Mouse (Mus musculus): ENCODE measurements around the gene H2afz. TPM values are rescaled to one million over a fixed set of nuclear protein-coding genes. Genes with fewer than 3 reads are reported as not detected.

H2afz gene
- total RNA-seq, 2 experiments from 2014 or later, result 915 to 1,513 TPM

DNA sequence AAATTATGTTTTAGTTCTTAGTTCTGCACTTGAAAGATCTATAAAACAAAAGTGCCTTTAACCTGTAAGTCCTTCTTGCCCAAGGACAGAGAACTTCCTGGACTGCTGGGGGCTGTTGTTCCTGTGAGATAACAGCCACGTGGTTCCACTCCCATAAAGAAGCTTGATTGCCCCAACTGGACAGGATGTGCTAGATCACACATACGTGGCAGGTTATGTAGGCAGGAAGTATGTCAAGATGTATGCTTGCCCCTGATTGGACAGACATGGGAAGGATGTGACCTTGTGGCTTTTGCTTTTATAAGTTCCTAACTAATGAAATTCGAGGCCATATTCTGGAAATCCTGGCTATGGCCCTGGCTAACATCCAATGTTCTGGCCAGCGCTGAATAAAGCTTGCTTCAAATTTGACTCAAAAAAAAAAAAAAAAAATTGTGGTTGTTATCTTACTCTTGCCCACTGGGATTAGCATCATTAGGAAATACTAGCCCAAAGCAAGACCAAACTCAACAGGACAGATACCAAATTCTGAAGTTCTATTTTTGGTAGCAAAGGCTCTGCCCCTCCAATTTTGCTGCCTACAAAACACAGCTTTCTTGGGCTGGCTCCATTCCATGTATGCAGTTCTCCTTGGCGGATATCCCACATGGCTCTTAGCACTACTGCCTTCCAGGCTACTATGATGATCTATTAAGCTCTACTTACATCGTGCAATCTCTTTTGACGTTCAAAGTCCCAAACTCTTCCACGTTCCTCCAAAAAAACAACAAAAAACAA is 3.7 kb upstream of the H2afz start:
- ATAC-seq (replicated peaks; ENCODE audit: low FRiP score, low TSS enrichment, poor library complexity, severe bottlenecking), result no peak

DNA sequence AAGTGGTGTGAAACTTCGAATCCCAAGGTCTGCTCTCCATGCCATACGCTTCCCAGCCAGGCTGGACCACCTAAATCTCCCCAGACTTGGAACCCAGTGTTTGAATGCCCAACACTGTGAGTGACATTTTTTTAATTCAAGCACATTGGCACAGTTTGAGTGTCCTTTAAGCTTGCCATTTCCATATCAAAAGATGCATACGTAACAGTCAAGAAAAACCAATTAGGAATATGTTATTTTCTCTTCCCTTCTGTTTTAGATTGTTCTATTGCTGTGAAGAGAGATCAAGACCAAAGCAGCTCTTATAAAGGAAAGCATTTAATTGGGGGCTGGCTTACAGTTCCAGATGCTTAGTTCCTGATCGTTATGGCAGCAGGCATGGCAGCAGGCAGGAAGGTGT is 2.9 kb upstream of the H2afz start:
- no peak for ATAC-seq (replicated peaks; ENCODE audit: low FRiP score, low TSS enrichment, poor library complexity, severe bottlenecking)

- no peak for ATAC-seq (replicated peaks; ENCODE audit: low FRiP score, low TSS enrichment, poor library complexity, severe bottlenecking)
These were observed 1.7 kb upstream of the H2afz start for GRCm38 (mm10) chr3:137862600-137862999.

- no peak for ATAC-seq (replicated peaks; ENCODE audit: low FRiP score, low TSS enrichment, poor library complexity, severe bottlenecking)
These were observed 760 bp upstream of the H2afz start for GRCm38 (mm10) chr3:137863330-137864123.

- peak; percentile 51 for ATAC-seq (replicated peaks; ENCODE audit: low FRiP score, low TSS enrichment, poor library complexity, severe bottlenecking)
These were observed 998 bp downstream of the H2afz start for GRCm38 (mm10) chr3:137864988-137865982.

DNA sequence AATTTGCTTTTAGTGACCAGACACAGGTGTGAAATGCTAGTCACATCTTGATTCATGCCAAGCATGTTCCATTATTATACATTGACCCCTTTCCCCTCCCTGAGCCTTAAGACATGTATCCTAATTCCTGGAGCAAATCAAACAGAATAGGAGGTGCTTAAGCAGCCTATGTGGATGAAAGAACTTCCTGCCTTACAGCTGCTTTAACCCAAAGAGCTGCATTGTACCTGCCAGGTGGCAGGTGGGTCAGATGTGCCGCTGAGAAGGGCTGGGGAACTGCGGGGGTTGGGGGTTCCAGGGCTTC is 2.8 kb downstream of the H2afz start:
- no peak for ATAC-seq (replicated peaks; ENCODE audit: low FRiP score, low TSS enrichment, poor library complexity, severe bottlenecking)

GRCm38 (mm10) chr3:137867437-137868093 is 3.3 kb downstream of the H2afz start, which contains the start of gene Dnajb14:
Gene Dnajb14 (plus strand): TSS chr3:137867675.
- ATAC-seq (replicated peaks; ENCODE audit: low FRiP score, low TSS enrichment, poor library complexity, severe bottlenecking), result peak; percentile 2; the same call in 1 of the 2 replicates

DNA sequence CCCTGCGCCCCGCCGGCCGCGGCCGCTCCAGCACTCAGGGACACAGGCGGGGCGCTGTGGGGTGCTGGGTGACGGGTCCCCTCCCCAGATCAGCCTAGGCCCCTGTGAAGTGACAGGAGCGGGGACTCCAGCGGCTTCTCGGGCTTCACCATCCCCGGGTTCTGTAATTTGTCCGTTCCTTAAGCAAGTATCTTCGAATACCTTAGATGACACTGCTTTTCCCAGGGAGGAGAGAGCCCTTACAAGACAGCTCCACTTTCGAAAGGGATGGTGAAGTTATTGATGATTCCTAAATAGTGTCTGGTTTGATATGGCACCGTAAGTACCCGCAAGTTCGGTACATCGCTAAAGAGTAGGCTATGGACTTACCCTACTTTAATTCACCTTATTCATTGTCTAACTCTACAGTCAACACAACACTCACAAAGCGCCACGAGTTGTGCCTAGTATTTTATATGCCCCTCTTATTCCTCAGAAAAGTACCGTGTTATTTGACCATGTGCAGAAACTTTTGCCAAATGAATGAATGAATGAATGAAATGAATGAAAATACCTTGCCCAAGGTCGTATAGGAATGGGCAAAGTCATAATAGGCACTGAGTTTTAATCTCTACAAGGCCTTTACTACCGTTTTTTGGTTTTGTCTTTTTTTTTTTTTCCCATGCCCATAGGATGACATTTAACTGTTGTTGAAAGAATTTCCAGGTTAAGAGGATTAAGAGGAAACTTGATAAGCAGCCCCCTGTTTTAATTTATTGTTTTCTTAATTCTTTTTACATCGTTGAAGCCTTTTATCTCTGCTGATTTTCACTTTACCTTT is 4.0 kb downstream of the H2afz start:
- no peak for ATAC-seq (replicated peaks; ENCODE audit: low FRiP score, low TSS enrichment, poor library complexity, severe bottlenecking)

- no peak for ATAC-seq (replicated peaks; ENCODE audit: low FRiP score, low TSS enrichment, poor library complexity, severe bottlenecking)
These were observed 5.1 kb downstream of the H2afz start for GRCm38 (mm10) chr3:137869395-137869794.

GRCm38 (mm10) chr3:137879313-137879712 is 15.0 kb downstream of the H2afz start:
- ATAC-seq (replicated peaks; ENCODE audit: low FRiP score, low TSS enrichment, poor library complexity, severe bottlenecking), result peak; percentile 61; the same call in 1 of the 2 replicates

DNA sequence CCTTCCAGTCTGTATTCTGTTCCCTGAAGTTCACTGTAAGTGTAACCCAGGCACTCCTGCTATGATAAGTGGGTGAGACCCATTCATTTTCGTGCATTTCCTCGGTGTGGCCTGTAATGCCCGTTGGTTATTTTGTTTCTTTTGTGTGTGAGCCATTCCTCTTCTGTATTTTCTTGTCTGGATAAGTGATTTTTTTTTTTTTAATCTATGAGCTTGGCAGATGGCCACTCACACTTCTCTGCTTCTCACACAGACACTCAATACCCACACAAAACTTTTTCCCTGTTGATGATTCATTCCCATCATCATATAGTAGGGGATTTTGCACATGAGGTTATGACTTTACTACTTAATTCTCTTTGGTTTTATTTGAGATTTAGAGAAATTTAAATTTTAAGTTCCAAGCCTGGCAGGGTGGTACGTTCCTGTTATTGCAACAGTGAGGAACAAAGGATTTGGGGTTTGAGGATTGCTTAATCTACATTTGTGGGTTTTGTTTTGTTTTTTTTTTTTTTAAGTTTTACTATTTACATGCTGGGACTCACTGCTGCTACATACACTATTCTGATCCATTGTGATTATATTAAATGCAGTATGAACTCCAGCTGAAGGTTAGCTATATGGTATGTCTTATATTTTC is 15.9 kb downstream of the H2afz start:
- ATAC-seq (replicated peaks; ENCODE audit: low FRiP score, low TSS enrichment, poor library complexity, severe bottlenecking), result no peak

DNA sequence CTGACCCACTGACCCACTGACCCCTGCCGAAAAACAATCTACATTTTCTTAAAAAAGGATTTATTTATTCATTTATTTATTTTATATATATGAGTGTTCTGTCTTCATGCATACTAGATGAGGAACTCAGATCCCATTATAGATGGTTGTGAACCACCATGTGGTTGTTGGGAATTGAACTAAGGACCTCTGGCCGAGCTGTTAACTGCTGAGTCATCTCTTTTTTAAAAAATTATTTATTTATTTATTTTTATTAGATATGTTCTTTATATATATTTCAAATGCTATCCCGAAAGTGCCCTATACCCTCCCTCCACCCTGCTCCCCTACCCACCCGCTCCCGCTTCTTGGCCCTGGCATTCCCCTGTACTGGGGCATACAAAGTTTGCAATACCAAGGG is 16.8 kb downstream of the H2afz start:
- no peak for ATAC-seq (replicated peaks; ENCODE audit: low FRiP score, low TSS enrichment, poor library complexity, severe bottlenecking)

- ATAC-seq (replicated peaks; ENCODE audit: low FRiP score, low TSS enrichment, poor library complexity, severe bottlenecking), result no peak
These were observed 23.7 kb downstream of the H2afz start for GRCm38 (mm10) chr3:137887961-137888360.

DNA sequence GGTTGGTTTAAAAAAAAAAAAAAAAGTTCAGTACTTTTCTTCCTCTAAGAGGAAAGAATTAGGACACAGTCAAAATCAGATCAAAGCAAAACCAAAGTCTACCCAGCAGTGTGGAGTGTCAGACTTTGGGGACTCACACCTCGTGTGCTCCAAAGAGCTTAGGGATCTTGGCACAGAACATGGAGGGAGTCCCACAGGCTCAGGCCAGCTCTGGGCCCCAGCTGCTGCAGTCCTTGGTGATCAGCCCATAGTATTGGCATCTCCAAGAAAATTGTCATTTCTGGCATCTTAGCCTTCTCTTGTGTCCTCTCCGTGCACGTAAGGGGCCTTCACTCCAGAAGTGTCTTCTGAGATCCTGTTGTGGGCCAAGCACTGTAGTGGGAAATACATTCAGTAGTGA is 26.8 kb downstream of the H2afz start:
- no peak for ATAC-seq (replicated peaks; ENCODE audit: low FRiP score, low TSS enrichment, poor library complexity, severe bottlenecking)

- no peak for ATAC-seq (replicated peaks; ENCODE audit: low FRiP score, low TSS enrichment, poor library complexity, severe bottlenecking)
These were observed 27.8 kb downstream of the H2afz start for GRCm38 (mm10) chr3:137892118-137892517.

DNA sequence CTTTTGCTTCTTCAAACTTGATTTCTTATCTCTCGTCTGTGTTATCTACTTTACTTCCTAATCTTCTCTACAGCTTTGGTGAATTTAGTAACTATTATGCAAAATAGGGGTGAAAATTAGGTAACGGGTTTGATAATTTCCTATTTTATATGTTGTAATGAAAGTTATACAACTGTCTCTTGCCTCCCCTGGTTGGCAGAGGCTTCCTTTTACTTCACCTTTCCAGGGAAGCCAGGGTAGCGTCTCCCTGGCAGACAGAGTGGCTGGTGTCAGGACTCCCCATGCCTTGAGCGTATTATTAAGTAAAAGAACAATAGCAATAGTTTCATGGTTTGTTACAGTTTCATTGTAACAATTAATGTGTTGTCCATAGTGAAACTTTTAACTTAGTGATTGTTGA is 29.5 kb downstream of the H2afz start:
- no peak for ATAC-seq (replicated peaks; ENCODE audit: low FRiP score, low TSS enrichment, poor library complexity, severe bottlenecking)

DNA sequence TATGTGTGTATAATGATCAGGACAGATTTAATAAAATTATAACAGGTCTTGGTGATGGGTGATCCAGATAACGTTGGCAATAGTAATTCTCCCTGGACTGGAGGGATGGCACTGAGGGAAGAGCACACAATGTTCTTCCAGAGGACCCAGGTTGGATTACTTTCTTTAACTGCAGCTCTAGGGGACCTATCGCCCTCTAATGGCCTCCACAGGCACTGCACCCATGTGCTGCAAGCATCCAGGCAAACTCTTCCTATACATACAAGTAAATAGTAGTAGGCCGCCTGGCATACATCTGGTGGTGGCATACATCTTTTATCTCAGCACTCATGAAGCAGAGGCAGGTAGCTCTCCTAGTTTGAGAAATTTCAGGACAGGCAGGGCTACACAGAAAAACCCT is 30.9 kb downstream of the H2afz start:
- ATAC-seq (replicated peaks; ENCODE audit: low FRiP score, low TSS enrichment, poor library complexity, severe bottlenecking), result peak; percentile 72

DNA sequence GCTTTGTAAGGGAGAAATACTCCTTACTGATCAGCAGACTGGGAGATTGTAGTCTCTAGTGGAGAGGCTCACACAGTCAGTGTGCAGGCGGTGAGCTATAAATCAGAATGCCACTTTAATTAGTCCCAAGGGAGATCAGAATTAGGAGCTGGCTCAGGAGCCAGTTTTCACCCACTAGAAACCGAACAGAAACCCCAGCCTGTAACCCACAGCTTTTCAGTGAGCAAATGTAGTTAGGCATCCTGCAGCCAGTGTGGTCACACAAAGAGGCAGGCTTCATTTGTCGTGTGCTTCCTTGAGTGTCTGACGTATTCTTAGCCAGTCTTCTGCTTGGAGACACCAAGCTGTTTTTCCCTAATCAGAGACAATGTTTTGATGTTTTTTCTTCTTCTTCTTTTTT is 32.1 kb downstream of the H2afz start:
- ATAC-seq (replicated peaks; ENCODE audit: low FRiP score, low TSS enrichment, poor library complexity, severe bottlenecking), result no peak

Data from megakaryocyte-erythroid progenitor cell, adult 5-6 weeks (primary cell).